Mouse (Mus musculus): Measurements from ENCODE around the gene Kcp.

Gene Kcp

GRCm38 (mm10) chr6:29449858-29450257 is 57.9 kb downstream of the Kcp start:
- no peak for DNase-seq

DNA sequence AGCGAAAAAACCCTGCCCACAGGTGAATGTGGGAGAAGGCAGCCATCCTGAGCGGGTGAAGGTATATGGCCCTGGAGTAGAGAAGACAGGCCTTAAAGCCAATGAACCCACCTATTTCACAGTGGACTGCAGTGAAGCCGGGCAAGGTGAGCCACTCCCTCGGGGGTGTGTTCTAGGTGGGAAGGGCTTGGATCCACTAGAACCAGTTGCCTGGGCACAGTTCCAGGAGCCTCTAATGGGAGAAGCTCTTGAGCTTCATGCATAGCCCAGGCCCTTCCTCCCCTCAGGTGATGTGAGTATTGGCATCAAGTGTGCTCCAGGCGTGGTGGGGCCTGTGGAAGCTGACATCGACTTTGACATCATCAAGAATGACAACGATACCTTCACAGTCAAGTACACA is 62.4 kb downstream of the Kcp start:
- DNase-seq: no peak

GRCm38 (mm10) chr6:29444773-29445172 is 63.0 kb downstream of the Kcp start:
- no peak for DNase-seq

GRCm38 (mm10) chr6:29439789-29440188 is 68.0 kb downstream of the Kcp start:
- no peak for DNase-seq

GRCm38 (mm10) chr6:29439251-29439650 is 68.5 kb downstream of the Kcp start:
- no peak for DNase-seq

DNA sequence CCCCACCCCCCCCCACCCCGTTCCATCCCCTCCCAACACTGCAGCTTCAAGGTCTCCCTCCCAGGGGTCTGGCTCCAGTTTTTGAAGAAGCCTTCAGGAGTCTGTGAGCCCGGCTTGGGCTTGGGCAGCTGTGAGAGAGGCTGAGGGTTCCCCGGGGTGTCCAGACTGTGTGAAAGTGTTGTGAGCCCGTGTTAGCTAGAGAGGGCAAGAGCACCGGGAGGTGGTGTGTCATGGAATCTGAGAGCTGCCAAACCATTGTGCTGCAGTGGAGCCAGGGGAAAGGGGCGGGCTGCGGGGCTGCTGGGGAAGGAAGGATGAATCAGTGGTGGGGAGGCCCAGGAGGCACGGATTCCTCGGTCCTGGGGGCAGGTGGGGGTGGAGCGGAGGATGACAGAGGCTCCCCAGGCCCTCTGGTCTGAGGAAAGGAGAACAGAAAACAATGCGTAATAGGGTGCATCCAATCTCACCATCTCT is 71.3 kb downstream of the Kcp start:
- DNase-seq: no peak

- DNase-seq: no peak
Observed at GRCm38 (mm10) chr6:29435940-29436451, 71.8 kb downstream of the Kcp start.

- no peak for DNase-seq
Observed at GRCm38 (mm10) chr6:29434911-29435691, 72.7 kb downstream of the Kcp start.

- no peak for DNase-seq
Observed at GRCm38 (mm10) chr6:29433804-29434795, 73.7 kb downstream of the Kcp start.

DNA sequence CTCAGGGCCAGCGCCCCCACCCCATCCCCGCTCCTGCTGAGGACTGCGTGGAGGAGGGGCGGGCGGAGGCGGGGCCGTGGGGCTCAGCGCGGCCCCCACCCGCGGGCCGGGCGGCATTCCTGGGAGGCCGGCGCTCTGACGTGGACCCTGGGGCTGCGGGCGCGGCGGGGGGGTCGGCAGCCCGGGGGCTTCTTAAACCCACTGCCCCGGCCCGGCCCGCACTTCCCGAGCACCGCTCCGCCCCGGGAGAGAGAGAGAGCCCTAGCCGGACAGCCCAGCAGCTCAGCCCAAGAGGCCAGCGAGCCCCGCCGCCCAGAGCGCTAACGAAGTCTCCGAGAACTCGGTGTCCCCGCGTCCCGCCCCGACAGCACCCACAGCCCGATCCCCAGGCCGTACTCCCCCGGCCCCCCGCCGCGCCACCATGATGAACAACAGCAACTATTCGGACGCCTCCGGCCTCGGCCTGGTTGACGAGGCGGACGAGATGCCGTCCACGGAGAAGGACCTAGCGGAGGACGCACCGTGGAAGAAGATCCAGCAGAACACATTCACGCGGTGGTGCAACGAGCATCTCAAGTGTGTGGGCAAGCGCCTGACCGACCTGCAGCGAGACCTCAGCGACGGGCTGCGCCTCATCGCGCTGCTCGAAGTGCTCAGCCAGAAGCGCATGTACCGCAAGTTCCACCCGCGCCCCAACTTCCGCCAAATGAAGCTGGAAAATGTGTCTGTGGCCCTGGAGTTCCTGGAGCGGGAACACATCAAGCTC is 74.5 kb downstream of the Kcp start, which contains the start of gene Flnc:
Flnc (plus strand) TSS at position 219 of the 766 bp plus-strand sequence.
- DNase-seq: no peak

- no peak for DNase-seq
Observed at GRCm38 (mm10) chr6:29432676-29433037, 75.1 kb downstream of the Kcp start.

DNA sequence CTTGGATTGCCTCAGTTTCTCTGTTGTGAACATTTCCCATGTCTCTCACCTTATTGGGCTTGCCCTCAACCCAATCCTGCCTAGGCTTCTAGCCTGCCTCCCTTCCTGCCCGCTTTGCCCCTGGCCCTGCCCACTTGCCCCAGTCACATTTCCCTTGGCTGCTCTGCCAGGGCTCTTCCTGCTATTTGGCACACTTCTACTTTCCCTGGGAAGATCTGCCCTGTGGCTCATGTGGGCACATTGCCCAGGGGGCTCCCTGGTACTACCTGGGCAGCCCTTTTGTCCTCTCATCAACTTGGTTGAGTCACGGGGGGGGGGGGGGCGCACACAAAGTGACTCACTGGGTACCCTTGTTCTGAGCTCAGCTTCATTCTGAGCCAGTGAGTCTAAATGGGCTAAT is 75.6 kb downstream of the Kcp start:
- DNase-seq: no peak

DNA sequence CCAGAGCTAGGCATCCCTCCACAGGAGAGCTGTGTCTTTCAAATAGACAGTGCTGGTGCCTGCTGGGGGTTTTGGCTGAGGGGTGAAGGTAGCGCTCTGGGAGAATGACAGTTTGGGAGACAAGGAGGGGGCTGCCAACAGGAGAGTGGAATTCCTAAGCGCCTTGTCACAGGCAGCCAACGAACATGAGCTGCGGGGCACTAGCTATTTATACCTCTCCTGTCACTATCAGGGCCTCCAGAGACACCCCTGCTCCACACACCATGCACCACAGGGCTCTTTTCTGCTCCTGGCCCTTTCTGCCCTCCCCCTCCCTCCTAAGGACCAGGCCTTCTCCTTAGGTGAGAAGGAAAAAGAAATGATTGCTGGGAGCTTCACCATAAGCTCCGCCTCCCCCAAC is 76.3 kb downstream of the Kcp start:
- DNase-seq: no peak

GRCm38 (mm10) chr6:29430681-29431420 is 76.9 kb downstream of the Kcp start:
- DNase-seq: no peak

DNA sequence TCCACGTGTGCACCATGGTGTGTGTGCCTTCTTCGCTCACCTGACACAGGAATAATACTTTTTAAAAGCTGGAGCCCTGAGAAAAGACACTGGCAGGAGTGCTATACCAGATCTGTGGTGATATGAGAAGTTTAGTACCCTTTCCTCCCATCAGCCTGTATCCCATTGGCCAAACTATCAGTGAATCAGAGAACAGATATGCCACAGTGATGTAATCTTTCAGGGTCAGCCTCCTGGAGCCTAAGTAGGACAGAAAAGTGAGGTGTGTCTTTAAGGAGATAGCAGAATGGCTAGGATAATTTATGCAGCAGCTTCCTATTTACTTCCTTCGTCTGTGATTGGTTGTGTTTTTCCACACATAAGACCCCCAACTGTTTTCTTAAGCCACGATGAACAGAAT is 79.6 kb downstream of the Kcp start:
- no peak for DNase-seq

GRCm38 (mm10) chr6:29426331-29426730 is 81.4 kb downstream of the Kcp start:
- no peak for DNase-seq

DNA sequence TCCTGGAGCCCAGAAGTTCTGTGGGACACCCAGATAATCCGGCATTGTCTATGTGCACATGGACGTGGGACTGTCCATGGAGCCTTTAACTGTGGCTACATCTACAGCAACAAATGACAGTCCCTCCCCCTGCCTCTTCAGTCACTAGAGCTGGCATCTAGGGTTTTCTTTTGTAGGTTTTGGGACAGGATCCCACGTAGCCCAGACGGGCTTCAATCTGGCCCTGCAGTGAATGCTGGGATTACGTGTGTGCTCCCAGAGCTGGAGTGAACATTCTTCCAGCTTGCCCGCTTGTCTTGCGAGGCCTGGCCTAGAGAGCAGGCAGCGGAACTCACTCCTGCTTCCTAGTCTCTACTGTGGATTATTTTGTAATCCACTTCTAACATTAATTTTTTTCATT is 82.6 kb downstream of the Kcp start:
- DNase-seq: no peak

Data from right cerebral cortex, adult 18-20 months (tissue).